Mouse (Mus musculus): ENCODE measurements around the gene Cacfd1. TPM values are rescaled to one million over a fixed set of nuclear protein-coding genes. Genes with fewer than 3 reads are reported as not detected.

Gene Cacfd1
- polyA plus RNA-seq (2017; shearing (Covaris generic)): 20.1 TPM

DNA sequence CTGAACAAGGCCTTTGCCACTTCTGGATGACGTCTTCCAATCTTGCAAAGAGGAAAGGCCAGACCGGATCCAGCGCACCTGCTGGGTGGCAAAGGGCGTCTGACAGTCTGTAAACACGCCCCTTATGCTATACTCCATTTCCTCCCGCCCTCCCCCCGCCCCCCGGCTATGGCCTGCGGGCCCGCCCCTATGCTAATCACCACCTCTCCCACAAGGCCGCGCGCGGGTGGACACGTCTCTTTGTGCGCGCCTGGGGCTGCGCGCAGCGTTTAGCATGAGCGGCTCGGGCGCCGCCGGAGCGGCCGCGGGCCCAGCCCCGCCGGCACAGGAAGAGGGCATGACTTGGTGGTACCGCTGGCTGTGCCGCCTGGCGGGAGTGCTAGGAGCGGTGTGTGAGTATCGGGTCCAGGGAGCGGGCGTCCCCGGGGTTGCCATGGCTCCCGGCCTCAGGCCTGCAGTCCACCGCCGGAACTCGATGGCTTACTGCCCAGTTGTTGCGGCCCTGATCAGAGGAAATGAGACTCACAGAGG lies at the start of gene Cacfd1:
Gene Cacfd1 (plus strand): TSS at position 213 of the 531 bp plus-strand sequence.

DNA sequence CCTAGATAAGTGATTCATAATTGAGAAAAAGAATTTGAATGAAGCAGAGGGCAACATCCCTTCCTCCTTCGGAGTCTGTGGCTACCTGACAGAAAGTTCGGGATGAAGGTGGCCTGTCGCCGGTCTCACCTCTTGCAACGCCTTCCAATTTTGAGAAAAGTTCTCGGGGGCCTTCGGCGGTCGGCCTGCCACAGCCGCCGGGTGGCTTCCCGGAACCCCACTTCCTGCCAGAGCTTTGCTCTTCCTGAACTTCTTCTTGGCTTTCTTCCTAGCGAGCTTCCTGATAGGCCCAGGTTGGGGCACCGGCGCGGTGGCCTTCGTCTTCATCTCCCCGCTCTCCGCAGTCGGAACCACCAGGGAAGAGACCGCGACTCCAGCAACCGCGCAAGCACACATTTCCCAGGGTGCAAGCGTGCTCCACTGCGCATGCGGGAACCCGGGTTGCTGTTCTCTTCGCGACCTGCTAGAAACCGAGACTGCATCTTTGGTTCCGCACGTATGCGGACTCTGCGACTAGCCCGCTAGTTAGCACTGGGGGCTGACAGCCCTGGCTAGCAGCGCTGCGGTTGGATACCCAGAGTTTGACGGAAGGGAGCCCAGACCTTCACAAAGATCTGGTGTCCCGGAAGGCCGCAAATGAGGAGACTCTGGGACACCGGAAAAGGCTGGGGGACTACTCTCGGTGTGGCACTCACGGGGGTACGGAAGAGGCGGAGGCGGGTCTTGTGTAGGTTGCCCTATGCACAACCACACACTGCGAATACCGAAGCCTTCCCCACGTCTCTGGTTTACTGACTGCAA lies 45.6 kb upstream of the Cacfd1 start, which contains the start of gene Rexo4:
Gene Rexo4 (minus strand): TSS at position 464 of the 801 bp plus-strand sequence.

DNA sequence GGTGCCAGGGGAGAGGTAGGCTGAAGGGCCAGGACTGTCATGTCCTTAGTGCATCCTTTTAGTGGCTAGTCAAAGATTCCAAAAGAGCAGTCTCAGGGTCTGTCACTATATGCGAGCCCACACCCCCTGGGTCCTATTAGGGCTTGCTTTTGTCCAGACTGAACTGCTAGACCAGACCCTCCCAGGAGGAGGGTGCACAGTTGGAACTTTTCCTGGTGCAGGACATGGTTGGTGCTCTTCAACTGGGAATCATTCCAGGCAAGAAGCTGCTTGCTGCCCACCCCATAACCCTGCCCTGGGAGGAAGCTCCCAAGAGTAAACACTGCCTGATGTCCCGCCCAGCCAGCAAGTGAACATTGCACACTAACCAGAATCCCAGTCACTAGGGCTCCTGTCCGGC lies 36.6 kb upstream of the Cacfd1 start, which contains the start of gene Adamts13:
Gene Adamts13 (plus strand): TSS at position 301 of the 400 bp plus-strand sequence.

DNA sequence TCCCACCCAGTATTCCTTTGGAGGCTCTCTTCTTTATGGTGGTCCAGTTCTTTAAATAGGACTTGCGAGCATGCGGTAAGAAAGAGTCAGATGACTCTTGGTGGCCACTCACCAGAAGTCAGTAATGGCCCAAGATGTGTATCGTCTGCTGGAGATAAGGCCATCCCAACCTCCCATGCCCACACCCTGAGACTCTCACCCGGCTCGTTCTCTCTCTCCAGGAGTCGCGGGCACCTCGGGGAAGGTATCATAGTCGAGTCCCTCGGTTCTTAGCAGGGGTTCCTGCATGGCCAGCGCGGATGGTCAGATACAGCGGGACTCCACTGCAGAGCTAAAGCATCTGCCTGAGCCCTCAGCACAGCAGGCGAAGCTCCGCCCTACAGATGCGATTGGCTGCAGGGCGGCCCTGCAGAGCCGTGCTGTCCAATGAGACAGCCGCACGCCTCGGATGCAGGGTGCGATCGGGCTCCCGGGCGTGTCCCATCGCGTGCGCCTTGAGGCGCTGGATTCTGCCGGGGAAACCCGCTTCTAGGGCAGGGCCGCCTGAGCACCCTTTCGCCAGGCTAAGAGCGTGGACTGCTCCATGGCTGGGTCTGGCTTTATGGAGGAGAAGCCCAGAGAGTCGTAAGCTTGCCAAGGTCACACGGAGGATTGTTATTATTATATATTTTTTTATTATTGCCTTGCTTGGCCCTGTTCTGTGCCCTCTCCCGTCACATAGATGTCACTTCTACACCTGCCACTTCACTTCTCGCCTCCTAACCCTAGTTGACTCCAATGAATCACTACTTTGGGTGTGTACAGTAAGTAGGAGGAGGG lies 18.1 kb downstream of the Cacfd1 start, which contains the start of gene Slc2a6:
Gene Slc2a6 (minus strand): TSS at position 381 of the 819 bp plus-strand sequence.

Other genes with a start within 250 kb of the Cacfd1 start
- not detected for gene Abo, start 144.9 kb upstream of the Cacfd1 start, polyA plus RNA-seq (2017; shearing (Covaris generic))
- gene Surf6, start 107.0 kb upstream of the Cacfd1 start, polyA plus RNA-seq (2017; shearing (Covaris generic)): 27.7 TPM
- 18.0 TPM for gene Med22, start 99.2 kb upstream of the Cacfd1 start, polyA plus RNA-seq (2017; shearing (Covaris generic))
- 306 TPM for gene Rpl7a, start 99.2 kb upstream of the Cacfd1 start, polyA plus RNA-seq (2017; shearing (Covaris generic))
- 65.3 TPM for gene Surf2, start 93.6 kb upstream of the Cacfd1 start, polyA plus RNA-seq (2017; shearing (Covaris generic))
- gene Surf1, start 93.4 kb upstream of the Cacfd1 start, polyA plus RNA-seq (2017; shearing (Covaris generic)): 73.2 TPM
- 135 TPM for gene Surf4, start 76.0 kb upstream of the Cacfd1 start, polyA plus RNA-seq (2017; shearing (Covaris generic))
- gene Stkld1, start 75.9 kb upstream of the Cacfd1 start, polyA plus RNA-seq (2017; shearing (Covaris generic)): 0.32 TPM
- gene Rexo4, start 45.5 kb upstream of the Cacfd1 start, polyA plus RNA-seq (2017; shearing (Covaris generic)): 35.2 TPM
- not detected for gene Adamts13, start 36.5 kb upstream of the Cacfd1 start, polyA plus RNA-seq (2017; shearing (Covaris generic))
- 3.0 TPM for gene Slc2a6, start 18.1 kb downstream of the Cacfd1 start, polyA plus RNA-seq (2017; shearing (Covaris generic))
- gene Mymk, start 62.3 kb downstream of the Cacfd1 start, polyA plus RNA-seq (2017; shearing (Covaris generic)): not detected
- gene Adamtsl2, start 69.5 kb downstream of the Cacfd1 start, polyA plus RNA-seq (2017; shearing (Covaris generic)): 0.44 TPM
- gene Fam163b, start 132.6 kb downstream of the Cacfd1 start, polyA plus RNA-seq (2017; shearing (Covaris generic)): not detected
- not detected for gene Dbh, start 155.3 kb downstream of the Cacfd1 start, polyA plus RNA-seq (2017; shearing (Covaris generic))
- 0.36 TPM for gene Sardh, start 238.4 kb downstream of the Cacfd1 start, polyA plus RNA-seq (2017; shearing (Covaris generic))